Mouse (Mus musculus) testis, adult 2 months (tissue): ENCODE data around the gene Kirrel2. TPM values are rescaled to one million over a fixed set of nuclear protein-coding genes. Genes with fewer than 3 reads are reported as not detected.

Source experiments
- H3K27ac ChIP-seq: fragments of 200-500 bp; 2 replicates; pipeline ENCODE4 v1.5.1; 2012; ENCODE audit warnings: low read depth, low read length; ENCODE audit not compliant: control insufficient read depth, insufficient read depth
- H3K27me3 ChIP-seq: fragments of 200-500 bp; 2 replicates; pipeline ENCODE4 v1.6.1; 2012; ENCODE audit warnings: mild to moderate bottlenecking, low read length, moderate library complexity; ENCODE audit not compliant: control insufficient read depth, insufficient read depth
- H3K36me3 ChIP-seq: fragments of 200-500 bp; 2 replicates; pipeline ENCODE4 v1.6.1; 2012; ENCODE audit warnings: mild to moderate bottlenecking, low read length; ENCODE audit not compliant: control insufficient read depth, insufficient read depth
- H3K4me1 ChIP-seq: fragments of 200-500 bp; 2 replicates; pipeline ENCODE4 v1.6.1; 2012; ENCODE audit warnings: low read length; ENCODE audit not compliant: control insufficient read depth, insufficient read depth
- H3K4me3 ChIP-seq: fragments of 200-500 bp; 2 replicates; pipeline ENCODE4 v1.5.1; 2012; ENCODE audit warnings: low read depth, mild to moderate bottlenecking, low read length, moderate library complexity, mixed read lengths; ENCODE audit not compliant: control insufficient read depth
- CTCF ChIP-seq: fragments of 200-500 bp; IDR thresholded peaks from 2 replicates; pipeline ENCODE4 v1.5.1; 2012; ENCODE audit warnings: low read depth, mild to moderate bottlenecking, inconsistent platforms, low read length, moderate library complexity; ENCODE audit not compliant: control insufficient read depth, insufficient read depth, insufficient replicate concordance
- POLR2A ChIP-seq: fragments of 200-500 bp; IDR thresholded peaks from 2 replicates; pipeline ENCODE4 v1.6.1; 2012; ENCODE audit warnings: low read depth, mild to moderate bottlenecking, inconsistent platforms, low read length, moderate library complexity; ENCODE audit not compliant: control insufficient read depth
- polyA plus RNA-seq: library from polyadenylated mRNA; depleted of rRNA; stranded (reverse); fragments of >200 nt; gene quantifications from 2 replicates; pipeline ENCODE4 v1.2.3, GENCODE M21; 2012

Kirrel2 gene
- polyA plus RNA-seq, 1 experiment, result 0.31 TPM

GRCm38 (mm10) chr7:30421175-30421889, 36.2 kb downstream of the Kirrel2 start, which contains the start of gene Nfkbid:
Gene Nfkbid (plus strand): TSS chr7:30421732.
- H3K27me3 ChIP-seq, result no peaks in the 10 kb centered on the region
- H3K4me1 ChIP-seq, result peaks cover 19% of the 10 kb centered on the region
- H3K36me3 ChIP-seq, result no peaks in the 10 kb centered on the region
- H3K4me3 ChIP-seq, result peak within 1 kb of the TSS; percentile 38
- H3K27ac ChIP-seq, result 0 out of 2 replicates have a peak within 1 kb of the TSS, but pooled peaks have one; percentile 33
- no peak for TF ChIP-seq CTCF
- no peak for TF ChIP-seq POLR2A

GRCm38 (mm10) chr7:30420673-30421072, 36.8 kb downstream of the Kirrel2 start:
- Histone ChIP-seq H3K4me3 (no peak overlapping the region), H3K4me1 (peaks cover 19% of the 10 kb centered on the region), H3K27me3 (no peaks in the 10 kb centered on the region), H3K27ac (no peak overlapping the region), H3K36me3 (no peaks in the 10 kb centered on the region)
- TF ChIP-seq CTCF (no peak), POLR2A (no peak)

- no peaks in the 10 kb centered on the region for H3K36me3 ChIP-seq
- no peaks in the 10 kb centered on the region for H3K27me3 ChIP-seq
- H3K4me3 ChIP-seq, result no peak within 1 kb of the TSS
- TF ChIP-seq POLR2A, result no peak
- peaks cover 19% of the 10 kb centered on the region for H3K4me1 ChIP-seq
- H3K27ac ChIP-seq, result no peak within 1 kb of the TSS
These were observed 37.7 kb downstream of the Kirrel2 start, which contains the start of gene Hcst for GRCm38 (mm10) chr7:30419561-30420499. Gene Hcst (minus strand): TSS chr7:30419854.

GRCm38 (mm10) chr7:30417856-30418255, 39.6 kb downstream of the Kirrel2 start:
- Histone ChIP-seq H3K27ac (no peak overlapping the region), H3K27me3 (no peaks in the 10 kb centered on the region), H3K4me1 (peaks cover 17% of the 10 kb centered on the region), H3K36me3 (no peaks in the 10 kb centered on the region), H3K4me3 (no peak overlapping the region)
- no peak for TF ChIP-seq CTCF
- TF ChIP-seq POLR2A, result no peak

GRCm38 (mm10) chr7:30413596-30413995, 43.9 kb downstream of the Kirrel2 start, which contains the start of gene Tyrobp:
Gene Tyrobp (plus strand): TSS chr7:30413760.
- H3K4me1 ChIP-seq, result peaks cover 2% of the 10 kb centered on the region; the same call in 1 of the 2 replicates
- H3K27me3 ChIP-seq, result no peaks in the 10 kb centered on the region
- TF ChIP-seq CTCF, result no peak
- TF ChIP-seq POLR2A, result no peak
- H3K36me3 ChIP-seq, result no peaks in the 10 kb centered on the region
- no peak within 1 kb of the TSS for H3K4me3 ChIP-seq
- no peak within 1 kb of the TSS for H3K27ac ChIP-seq

- no peak overlapping the region for H3K27ac ChIP-seq
- no peaks in the 10 kb centered on the region for H3K36me3 ChIP-seq
- peaks cover 1% of the 10 kb centered on the region; the same call in 1 of the 2 replicates for H3K4me1 ChIP-seq
- TF ChIP-seq CTCF, result no peak
- TF ChIP-seq POLR2A, result no peak
- no peak overlapping the region for H3K4me3 ChIP-seq
- no peaks in the 10 kb centered on the region for H3K27me3 ChIP-seq
These were observed 44.7 kb downstream of the Kirrel2 start for GRCm38 (mm10) chr7:30412735-30413147.

- Histone ChIP-seq H3K36me3 (no peaks in the 10 kb centered on the region), H3K27me3 (no peaks in the 10 kb centered on the region), H3K4me1 (no peaks in the 10 kb centered on the region), H3K27ac (no peak overlapping the region), H3K4me3 (no peak overlapping the region)
- TF ChIP-seq CTCF (no peak), POLR2A (no peak)
These were observed 46.5 kb downstream of the Kirrel2 start for GRCm38 (mm10) chr7:30411023-30411422.
